Mouse (Mus musculus): ENCODE data around the gene Ube3c.
A peak's percentile ranks its signal among the peaks of the same experiment; 100 is the strongest.

The Ube3c gene

GRCm38 (mm10) chr5:29672551-29672950, 103.5 kb downstream of the Ube3c start:
- DNase-seq (ENCODE audit: low read depth, low spot score), result no peak

- no peak for DNase-seq (ENCODE audit: low read depth, low spot score)
These were observed 105.3 kb downstream of the Ube3c start for GRCm38 (mm10) chr5:29674305-29674704.

- no peak for DNase-seq (ENCODE audit: low read depth, low spot score)
These were observed 107.4 kb downstream of the Ube3c start for GRCm38 (mm10) chr5:29676445-29676844.

- DNase-seq (ENCODE audit: low read depth, low spot score), result no peak
These were observed 116.0 kb downstream of the Ube3c start for GRCm38 (mm10) chr5:29685085-29685484.

- DNase-seq (ENCODE audit: low read depth, low spot score), result peak; percentile 67
These were observed 118.6 kb downstream of the Ube3c start for GRCm38 (mm10) chr5:29687671-29688070.

GRCm38 (mm10) chr5:29688352-29688751, 119.3 kb downstream of the Ube3c start:
- DNase-seq (ENCODE audit: low read depth, low spot score), result no peak

GRCm38 (mm10) chr5:29698493-29698892, 129.5 kb downstream of the Ube3c start:
- DNase-seq (ENCODE audit: low read depth, low spot score), result peak; percentile 90

GRCm38 (mm10) chr5:29699520-29700202, 130.6 kb downstream of the Ube3c start:
- DNase-seq (ENCODE audit: low read depth, low spot score), result no peak

- no peak for DNase-seq (ENCODE audit: low read depth, low spot score)
These were observed 138.2 kb downstream of the Ube3c start for GRCm38 (mm10) chr5:29707241-29707640.

- no peak for DNase-seq (ENCODE audit: low read depth, low spot score)
These were observed 139.2 kb downstream of the Ube3c start for GRCm38 (mm10) chr5:29708258-29708657.

- DNase-seq (ENCODE audit: low read depth, low spot score), result no peak
These were observed 142.6 kb downstream of the Ube3c start for GRCm38 (mm10) chr5:29711631-29712030.

GRCm38 (mm10) chr5:29712906-29713305, 143.9 kb downstream of the Ube3c start:
- DNase-seq (ENCODE audit: low read depth, low spot score), result peak; percentile 60

GRCm38 (mm10) chr5:29721159-29721558, 152.1 kb downstream of the Ube3c start:
- DNase-seq (ENCODE audit: low read depth, low spot score), result peak; percentile 60

- no peak for DNase-seq (ENCODE audit: low read depth, low spot score)
These were observed 156.3 kb downstream of the Ube3c start for GRCm38 (mm10) chr5:29725369-29725768.
